Mouse (Mus musculus) ES-Bruce4 (cell line): ENCODE results near the gene Nck2. TPM values are rescaled to one million over a fixed set of nuclear protein-coding genes. Genes with fewer than 3 reads are reported as not detected.

ENCODE experiments used
- H3K27ac ChIP-seq: 2 replicates; pipeline ENCODE4 v1.5.1; 2012; ENCODE audit warnings: low read length, inconsistent platforms; ENCODE audit not compliant: insufficient read depth
- H3K27me3 ChIP-seq: 2 replicates; pipeline ENCODE4 v1.6.1; 2012; ENCODE audit warnings: mild to moderate bottlenecking, low read length, inconsistent platforms; ENCODE audit not compliant: control insufficient read depth, poor library complexity, insufficient read depth, severe bottlenecking
- H3K36me3 ChIP-seq: 2 replicates; pipeline ENCODE4 v1.6.1; 2012; ENCODE audit warnings: inconsistent platforms, mild to moderate bottlenecking, low read length, moderate library complexity; ENCODE audit not compliant: control insufficient read depth, poor library complexity, insufficient read depth, severe bottlenecking
- H3K4me1 ChIP-seq: one replicate; pipeline ENCODE4 v1.8.1; 2011; ENCODE audit warnings: low read length; ENCODE audit not compliant: control insufficient read depth, insufficient read depth
- H3K4me3 ChIP-seq: 2 replicates; pipeline ENCODE4 v1.5.1; 2011; ENCODE audit warnings: low read depth, mild to moderate bottlenecking, low read length
- H3K9ac ChIP-seq: 2 replicates; pipeline ENCODE4 v1.6.1; 2012; ENCODE audit warnings: low read depth, mild to moderate bottlenecking, inconsistent platforms; ENCODE audit not compliant: poor library complexity, severe bottlenecking
- H3K9me3 ChIP-seq: replicated peaks from 2 replicates; pipeline ENCODE4 v1.6.1; 2012; ENCODE audit warnings: mild to moderate bottlenecking, low read length, inconsistent platforms; ENCODE audit not compliant: control insufficient read depth, poor library complexity, insufficient read depth, severe bottlenecking
- CTCF ChIP-seq: IDR thresholded peaks from one replicate; pipeline ENCODE4 v1.8.1; 2011; ENCODE audit warnings: low read depth, low read length
- EP300 ChIP-seq: IDR thresholded peaks from 2 replicates; pipeline ENCODE4 v1.6.1; 2011; ENCODE audit warnings: low read depth, low read length; ENCODE audit not compliant: insufficient read depth
- POLR2A ChIP-seq: IDR thresholded peaks from one replicate; pipeline ENCODE4 v1.8.1; 2011; ENCODE audit warnings: low read length; ENCODE audit not compliant: insufficient read depth
- polyA plus RNA-seq: library from polyadenylated mRNA; stranded (reverse); fragments of >200 nt; gene quantifications from 2 replicates; pipeline ENCODE4 v1.2.4, GENCODE M21; 2011; ENCODE audit warnings: low read depth; ENCODE audit not compliant: missing spikeins, insufficient read depth, insufficient read length

Nck2 gene
- polyA plus RNA-seq, 1 experiment: 21.2 TPM

DNA sequence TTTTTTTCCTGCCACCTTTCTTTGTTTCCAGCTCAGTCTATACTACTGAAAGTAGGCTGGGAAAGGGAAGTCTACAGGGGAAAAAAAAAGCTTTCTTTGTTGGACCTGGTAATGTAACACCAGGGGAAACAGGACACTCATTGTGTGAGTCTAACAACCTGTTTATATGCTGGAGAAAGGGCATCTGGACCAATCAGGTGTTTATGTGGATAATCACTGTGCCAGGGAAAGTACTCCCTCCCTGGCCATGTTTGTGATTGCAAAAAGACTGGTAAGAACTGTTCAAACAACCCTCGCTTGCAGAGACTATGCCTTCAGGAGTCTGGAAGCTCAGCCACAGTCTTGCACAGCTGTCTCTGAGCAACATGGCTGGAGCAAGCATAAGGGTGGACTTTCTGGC lies 146.3 kb downstream of the Nck2 start:
- H3K36me3 ChIP-seq: no peaks in the 10 kb centered on the region
- peaks cover 2% of the 10 kb centered on the region for H3K4me1 ChIP-seq
- H3K4me3 ChIP-seq: no peak overlapping the region
- H3K9ac ChIP-seq: no peak overlapping the region
- no peak overlapping the region for H3K27ac ChIP-seq
- no peaks in the 10 kb centered on the region for H3K9me3 ChIP-seq
- no peak for TF ChIP-seq POLR2A
- no peak for TF ChIP-seq CTCF
- TF ChIP-seq EP300: no peak
- no peaks in the 10 kb centered on the region for H3K27me3 ChIP-seq

- no peak overlapping the region for H3K4me3 ChIP-seq
- peaks cover 2% of the 10 kb centered on the region for H3K4me1 ChIP-seq
- no peak overlapping the region for H3K9ac ChIP-seq
- no peaks in the 10 kb centered on the region for H3K36me3 ChIP-seq
- H3K27me3 ChIP-seq: no peaks in the 10 kb centered on the region
- TF ChIP-seq CTCF (no peak), EP300 (no peak), POLR2A (no peak)
- H3K27ac ChIP-seq: no peak overlapping the region
- H3K9me3 ChIP-seq: no peaks in the 10 kb centered on the region
Measured at GRCm38 (mm10) chr1:43593069-43593468, 148.7 kb downstream of the Nck2 start.

DNA sequence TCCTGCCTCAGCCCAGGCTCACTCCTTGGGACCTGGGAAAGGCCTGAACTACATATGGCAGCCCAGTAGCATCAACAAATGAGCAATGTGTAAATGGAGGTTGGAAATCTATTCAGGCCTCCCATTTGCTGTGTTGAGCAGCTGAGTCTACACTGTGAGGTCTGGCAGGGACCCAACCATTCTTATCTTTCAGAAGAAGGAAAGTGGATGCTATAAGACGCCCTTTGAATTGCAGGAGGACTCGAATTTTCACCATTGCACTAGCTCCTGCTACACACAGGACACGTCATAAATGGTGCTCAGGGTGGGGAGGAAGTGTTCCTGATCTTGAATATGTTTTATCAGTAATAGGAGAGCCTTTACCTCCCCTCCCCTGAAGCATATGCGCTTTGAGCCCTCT lies 150.4 kb downstream of the Nck2 start:
- H3K27me3 ChIP-seq: no peaks in the 10 kb centered on the region
- no peak for TF ChIP-seq CTCF
- TF ChIP-seq POLR2A: no peak
- TF ChIP-seq EP300: no peak
- H3K4me3 ChIP-seq: no peak overlapping the region
- no peak overlapping the region for H3K27ac ChIP-seq
- no peak overlapping the region for H3K9ac ChIP-seq
- H3K36me3 ChIP-seq: no peaks in the 10 kb centered on the region
- H3K9me3 ChIP-seq: no peaks in the 10 kb centered on the region
- H3K4me1 ChIP-seq: peaks cover 2% of the 10 kb centered on the region

DNA sequence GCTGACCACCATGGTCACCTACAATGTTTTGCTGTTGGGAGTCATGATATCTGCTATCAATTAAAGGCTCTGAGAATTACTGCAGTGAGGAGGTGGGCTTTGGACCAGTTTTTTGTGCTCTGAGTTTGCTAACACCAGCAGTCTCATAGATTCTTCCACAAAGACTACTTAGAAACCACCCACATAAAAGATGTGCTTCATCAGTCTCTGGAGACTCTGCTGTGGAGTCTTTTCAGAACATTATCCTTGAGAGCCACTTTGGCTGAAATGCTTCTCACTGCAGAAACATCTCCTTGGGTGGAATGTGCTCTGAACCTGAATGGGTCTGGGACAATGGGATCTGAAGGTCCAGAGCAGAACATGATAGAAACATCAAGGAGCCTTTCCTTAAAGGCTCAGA lies 153.4 kb downstream of the Nck2 start:
- H3K9ac ChIP-seq: no peak overlapping the region
- no peaks in the 10 kb centered on the region for H3K4me1 ChIP-seq
- no peak overlapping the region for H3K27ac ChIP-seq
- no peak overlapping the region for H3K4me3 ChIP-seq
- no peak for TF ChIP-seq CTCF
- no peak for TF ChIP-seq EP300
- no peak for TF ChIP-seq POLR2A
- no peaks in the 10 kb centered on the region for H3K27me3 ChIP-seq
- 0 out of 2 replicates have a peak, but pooled peaks cover 4% of the 10 kb centered on the region for H3K9me3 ChIP-seq
- no peaks in the 10 kb centered on the region for H3K36me3 ChIP-seq

DNA sequence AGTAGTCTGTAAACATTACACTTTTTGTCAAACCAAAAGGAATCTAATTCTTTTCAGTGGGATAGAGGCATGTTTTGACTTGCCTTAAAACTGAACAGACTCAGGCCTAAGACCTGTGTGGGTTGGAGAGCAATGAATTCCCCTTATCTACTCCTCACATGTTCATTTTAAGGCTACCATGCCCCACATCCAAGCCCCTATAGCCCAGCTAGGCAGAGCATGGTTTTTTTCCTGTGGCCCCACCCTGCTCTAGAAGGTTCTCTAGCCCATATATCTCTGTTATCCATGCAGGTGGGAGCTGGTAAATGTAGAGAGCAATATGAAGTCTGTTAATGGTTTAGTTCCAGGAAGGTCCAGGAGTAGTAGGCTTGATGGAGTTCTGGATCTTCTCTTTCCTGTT lies 155.1 kb downstream of the Nck2 start:
- Histone ChIP-seq H3K36me3 (no peaks in the 10 kb centered on the region), H3K9ac (no peak overlapping the region), H3K27me3 (no peaks in the 10 kb centered on the region), H3K4me1 (no peaks in the 10 kb centered on the region), H3K27ac (no peak overlapping the region), H3K4me3 (no peak overlapping the region), H3K9me3 (0 out of 2 replicates have a peak, but pooled peaks cover 4% of the 10 kb centered on the region)
- TF ChIP-seq EP300 (no peak), CTCF (no peak), POLR2A (no peak)

GRCm38 (mm10) chr1:43601054-43601453 lies 156.7 kb downstream of the Nck2 start:
- TF ChIP-seq POLR2A (no peak), CTCF (no peak), EP300 (no peak)
- no peaks in the 10 kb centered on the region for H3K27me3 ChIP-seq
- no peaks in the 10 kb centered on the region for H3K4me1 ChIP-seq
- H3K27ac ChIP-seq: no peak overlapping the region
- H3K36me3 ChIP-seq: no peaks in the 10 kb centered on the region
- no peak overlapping the region for H3K9ac ChIP-seq
- H3K4me3 ChIP-seq: no peak overlapping the region
- H3K9me3 ChIP-seq: 0 out of 2 replicates have a peak, but pooled peaks cover 4% of the 10 kb centered on the region
